Mouse (Mus musculus): ENCODE results near the gene Acoxl.

- TF ChIP-seq CTCF (IDR thresholded peaks at IDR 0.05; ENCODE audit: extremely low read depth, insufficient read depth, low read length) (no peak), POLR2A (IDR thresholded peaks at IDR 0.05; ENCODE audit: extremely low read depth, insufficient read depth, low read length) (no peak)
These were observed 286.0 kb downstream of the Acoxl start for GRCm38 (mm10) chr2:128124693-128125092.

Measured in cortical plate, adult 2 months (tissue).